Mouse (Mus musculus) cerebellum, adult 2 months (tissue): ENCODE measurements around the gene Vtcn1.

Experiments
- CTCF ChIP-seq: fragments of 200-500 bp; IDR thresholded peaks from 2 replicates; pipeline ENCODE4 v1.5.1; 2011; ENCODE audit warnings: low read depth, mild to moderate bottlenecking, control low read depth, low read length, moderate library complexity, borderline replicate concordance; ENCODE audit not compliant: insufficient read depth
- POLR2A ChIP-seq: fragments of 200-500 bp; IDR thresholded peaks from 2 replicates; pipeline ENCODE4 v1.6.1; 2011; ENCODE audit warnings: low read length, control low read depth, borderline replicate concordance; ENCODE audit not compliant: insufficient read depth

- no peak for TF ChIP-seq POLR2A
- no peak for TF ChIP-seq CTCF
These were observed 56.8 kb downstream of the Vtcn1 start for GRCm38 (mm10) chr3:100881843-100882634.
